Mouse (Mus musculus) liver, postnatal 0 days (tissue): ENCODE results near the gene Atp6v1b1.

Experiments used
- CTCF ChIP-seq: sonication (generic); IDR thresholded peaks from 2 replicates; pipeline ENCODE4 v1.5.1; 2016; ENCODE audit warnings: antibody characterized with exemption, low read depth
- EP300 ChIP-seq: IDR thresholded peaks from 2 replicates; pipeline ENCODE4 v1.6.1; 2016; ENCODE audit warnings: antibody characterized with exemption, low read depth, mild to moderate bottlenecking

DNA sequence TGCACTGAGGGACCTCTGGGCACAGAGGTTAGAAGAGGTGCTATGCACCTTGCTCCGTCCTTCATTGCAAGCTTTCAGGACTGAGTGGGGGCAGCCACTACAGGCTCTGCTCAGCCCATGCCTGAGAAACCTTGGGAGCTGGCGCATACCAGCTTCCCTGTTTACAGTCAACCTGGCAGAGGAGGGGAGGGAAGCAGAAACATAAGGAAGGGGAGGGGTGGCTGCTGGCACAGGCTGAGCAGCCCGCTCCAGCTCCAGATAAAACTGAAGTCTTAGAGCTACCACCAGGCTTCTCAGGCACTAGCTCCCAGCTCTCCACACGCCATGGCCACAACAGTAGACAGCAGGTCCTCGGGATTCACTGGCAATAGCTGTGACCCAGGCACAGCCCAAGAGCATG lies at the start of gene Atp6v1b1:
- TF ChIP-seq CTCF (no peak), EP300 (no peak)
